Mouse (Mus musculus): Measurements from ENCODE around the gene Slc45a2. TPM values are rescaled to one million over a fixed set of nuclear protein-coding genes. Genes with fewer than 3 reads are reported as not detected.

Slc45a2 gene
- polyA plus RNA-seq (2014; fragmentation: Illumina TruSeq; extraction: RNeasy Lipid Tissue Mini Kit (QIAGEN cat#74804); ENCODE audit: low read depth, low replicate concordance) = 0.12 TPM

DNA sequence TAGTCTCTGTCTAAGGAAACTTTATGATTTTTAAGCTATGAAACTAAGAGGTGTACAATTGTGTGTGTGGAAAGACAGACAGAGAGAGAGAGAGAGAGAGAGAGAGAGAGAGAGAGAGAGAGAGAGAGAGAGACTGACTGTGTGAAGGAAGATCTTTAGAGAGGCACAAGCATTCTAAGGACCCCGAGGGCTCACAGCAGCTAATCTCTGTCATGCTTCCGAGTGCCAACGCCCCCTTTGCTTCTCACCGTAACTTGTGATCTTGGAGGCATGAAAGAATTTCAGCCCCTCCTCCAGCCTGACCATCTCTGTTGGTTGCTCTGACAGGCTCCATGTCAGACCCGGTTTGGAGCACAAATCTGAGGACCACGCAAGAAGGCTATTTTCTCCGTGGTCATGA, at the start of gene Slc45a2:
Gene Slc45a2 (plus strand): TSS at position 301 of the 400 bp plus-strand sequence.

GRCm38 (mm10) chr15:10951951-10952759, 48.4 kb upstream of the Slc45a2 start, which contains the start of gene C1qtnf3:
Gene C1qtnf3, plus strand, starts transcription at chr15:10952332.

GRCm38 (mm10) chr15:10981377-10982063, 19.0 kb upstream of the Slc45a2 start, which contains the start of gene Amacr:
Gene Amacr, plus strand, starts transcription at chr15:10981756.

DNA sequence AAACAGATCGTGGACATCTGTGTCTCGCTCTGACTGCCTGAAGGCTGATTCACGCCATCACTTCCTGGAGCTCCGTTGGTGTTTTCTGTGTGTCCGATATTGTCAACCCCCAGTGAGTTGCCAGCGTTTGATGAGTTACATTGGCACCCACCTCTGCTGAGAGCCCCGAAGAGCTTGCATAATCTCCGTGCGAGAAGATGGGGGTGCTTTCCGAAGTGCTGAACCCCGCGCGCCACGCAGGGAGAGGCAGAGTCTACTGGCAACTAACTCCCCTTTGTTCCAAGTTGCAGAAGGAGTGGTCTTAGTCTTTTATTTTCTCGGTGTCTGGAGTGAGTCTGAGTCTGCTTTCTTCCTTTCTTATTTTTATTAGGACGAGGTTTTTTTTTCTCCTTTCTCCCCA, 37.2 kb downstream of the Slc45a2 start, which contains the start of gene Rxfp3:
Gene Rxfp3 (minus strand): TSS at position 281 of the 400 bp plus-strand sequence.

GRCm38 (mm10) chr15:11064558-11065411, 64.3 kb downstream of the Slc45a2 start, which contains the start of gene Adamts12:
Gene Adamts12, plus strand, starts transcription at chr15:11064790.

Other genes with a start within 250 kb of the Slc45a2 start
- gene C1qtnf3, start 48.4 kb upstream of the Slc45a2 start, polyA plus RNA-seq (2014; fragmentation: Illumina TruSeq; extraction: RNeasy Lipid Tissue Mini Kit (QIAGEN cat#74804); ENCODE audit: low read depth, low replicate concordance) = 83.7 TPM
- 48.4 TPM for gene Amacr, start 19.0 kb upstream of the Slc45a2 start, polyA plus RNA-seq (2014; fragmentation: Illumina TruSeq; extraction: RNeasy Lipid Tissue Mini Kit (QIAGEN cat#74804); ENCODE audit: low read depth, low replicate concordance)
- not detected for gene Rxfp3, start 37.3 kb downstream of the Slc45a2 start, polyA plus RNA-seq (2014; fragmentation: Illumina TruSeq; extraction: RNeasy Lipid Tissue Mini Kit (QIAGEN cat#74804); ENCODE audit: low read depth, low replicate concordance)
- 1.1 TPM for gene Adamts12, start 64.1 kb downstream of the Slc45a2 start, polyA plus RNA-seq (2014; fragmentation: Illumina TruSeq; extraction: RNeasy Lipid Tissue Mini Kit (QIAGEN cat#74804); ENCODE audit: low read depth, low replicate concordance)